Mouse (Mus musculus) B cell, adult 67 days (primary cell): ENCODE measurements around the gene Kcnj1. TPM values are rescaled to one million over a fixed set of nuclear protein-coding genes. Genes with fewer than 3 reads are reported as not detected.

Experiments used
- total RNA-seq, 2 experiments: library from RNA; stranded (reverse); gene quantifications; 4 replicates each; pipeline ENCODE4 v1.2.4; 2023

Kcnj1 gene
- 1 to 10 TPM; 2.2 to 3.1 TPM for total RNA-seq

DNA sequence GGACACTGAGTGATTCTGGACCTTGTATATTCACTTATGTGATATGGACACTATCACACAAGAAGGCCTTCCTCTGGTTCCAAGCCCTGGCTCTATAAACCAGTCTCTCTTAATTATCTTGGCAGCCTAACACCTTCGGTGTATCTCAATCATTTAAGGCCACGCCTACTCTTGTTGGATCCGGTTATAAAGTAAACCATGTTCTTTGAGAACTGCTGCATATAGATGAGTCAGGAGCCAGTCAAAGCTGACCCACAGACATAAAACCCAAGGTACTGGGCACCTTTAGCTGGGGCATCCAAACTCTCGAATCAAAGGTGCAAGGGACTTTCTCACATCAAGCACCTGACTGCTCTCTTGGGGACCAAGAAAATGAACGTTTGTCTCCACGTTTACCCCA is at the start of gene Kcnj1:
Gene Kcnj1 (plus strand): TSS at position 292 of the 400 bp plus-strand sequence.

DNA sequence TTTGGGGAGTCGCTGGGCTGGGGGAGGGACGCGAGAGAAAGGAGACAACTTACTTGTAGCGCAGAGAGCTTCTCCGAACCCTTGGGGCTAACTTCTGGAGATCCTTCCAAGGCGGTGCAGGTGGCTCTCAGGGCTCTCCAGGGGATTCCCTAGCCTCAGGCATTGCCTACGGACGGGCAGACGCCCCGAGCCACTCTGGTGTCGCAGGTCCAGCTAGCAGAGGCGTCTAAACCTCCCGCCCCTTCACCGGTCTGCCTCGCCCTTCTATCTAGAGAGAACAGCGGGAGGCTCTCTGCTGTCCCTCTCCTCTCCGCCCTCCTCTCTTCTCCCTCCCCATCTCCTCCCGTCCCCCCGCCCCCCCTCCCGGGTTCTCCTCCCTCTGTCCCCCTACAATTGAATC is 28.2 kb upstream of the Kcnj1 start, which contains the start of gene Kcnj5:
Gene Kcnj5 (minus strand): TSS at position 300 of the 400 bp plus-strand sequence.

Other genes starting within 250 kb of the Kcnj1 start
- gene Kcnj5, start 28.1 kb upstream of the Kcnj1 start, total RNA-seq: not detected
- 100 to 1,000 TPM; 210 to 242 TPM for gene Fli1, start 170.4 kb downstream of the Kcnj1 start, total RNA-seq